Comparison of ENCODE assay signal across 24 mouse cellular contexts in the genomic region with DNA sequence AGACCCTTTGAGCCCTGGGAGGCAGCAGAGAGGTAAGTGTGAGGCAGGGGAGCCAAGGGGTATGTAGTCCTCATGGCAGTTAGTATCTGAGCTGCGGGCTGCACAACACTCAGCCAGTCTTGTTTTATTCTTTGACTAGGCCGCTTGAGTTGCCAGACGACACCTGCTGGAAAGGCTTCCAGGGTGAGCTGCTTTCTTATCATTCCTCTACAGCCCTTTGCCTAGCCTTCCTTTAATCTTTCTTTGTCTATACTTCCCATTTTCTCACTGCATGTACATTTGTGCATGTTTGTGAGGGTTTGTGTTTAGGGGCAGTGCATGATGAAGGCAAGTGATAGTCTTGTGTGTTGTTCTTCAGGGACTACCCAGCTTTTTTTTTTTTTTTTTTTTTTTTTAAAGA. TPM values are rescaled to one million over a fixed set of nuclear protein-coding genes. Genes with fewer than 3 reads are reported as not detected.
A peak's percentile ranks its signal among the peaks of the same experiment; 100 is the strongest.
DNase-seq lines count a peak whose midpoint lies in the region; ATAC-seq and TF ChIP-seq lines count a peak whose summit lies in the region.
"Had no signal": no experiment of that assay in that cellular context is flagged by ENCODE, and none has a peak within 500 bp of the region (broad histone marks: within the 10 kb centered on the region; RNA-seq: fewer than 3 reads in every experiment).

No protein-coding gene starts in this region.

- no peaks in the 10 kb centered on the region for H3K9me3 ChIP-seq in liver, embryonic 12.5 days (replicated peaks)
- H3K9me3 ChIP-seq: forebrain, embryonic 15.5 days; hindbrain, embryonic 12.5 days; midbrain, embryonic 15.5 days; neural tube, embryonic 13.5 days had no signal

- no peak overlapping the region for H3K4me3 ChIP-seq in gastrocnemius, adult 2 months
- H3K4me3 ChIP-seq in liver, embryonic 12.5 days, result no peak overlapping the region
- H3K4me3 ChIP-seq: forebrain, embryonic 15.5 days; heart, adult 2 months; hindbrain, embryonic 12.5 days; midbrain, embryonic 15.5 days; myocyte; neural tube, embryonic 13.5 days had no signal

- intact Hi-C loops in gastrocnemius, adult 2 months (cut with DNase I), result no loop called here

- peaks cover 33% of the 10 kb centered on the region for H3K4me1 ChIP-seq in liver, embryonic 12.5 days
- H3K4me1 ChIP-seq: forebrain, embryonic 15.5 days; hindbrain, embryonic 12.5 days; midbrain, embryonic 15.5 days; neural tube, embryonic 13.5 days had no signal

- WGBS in liver, embryonic 12.5 days (ENCODE audit: insufficient replicate concordance), result 17% methylated on average over 3 of the region's 3 CpGs

- ATAC-seq in liver, embryonic 12.5 days, result peak; percentile 78
- ATAC-seq in megakaryocyte progenitor cell, adult 5-6 weeks (replicated peaks; ENCODE audit: poor library complexity), result peak; percentile 97
- ATAC-seq: forebrain, embryonic 15.5 days; inflammation-experienced regulatory T-cells, adult 6 months; midbrain, embryonic 15.5 days had no signal

- H3K36me3 ChIP-seq in liver, embryonic 12.5 days, result peaks cover 98% of the 10 kb centered on the region

- no peaks in the 10 kb centered on the region for H3K27me3 ChIP-seq in liver, embryonic 12.5 days (replicated peaks)
- H3K27me3 ChIP-seq: forebrain, embryonic 15.5 days; hindbrain, embryonic 12.5 days; midbrain, embryonic 15.5 days; neural tube, embryonic 13.5 days had no signal

- no peak overlapping the region for H3K27ac ChIP-seq in gastrocnemius, adult 2 months
- peak overlapping the region; percentile 88 for H3K27ac ChIP-seq in liver, embryonic 12.5 days
- H3K27ac ChIP-seq: forebrain, embryonic 15.5 days; heart, adult 2 months; hindbrain, embryonic 12.5 days; kidney, postnatal 0 days; midbrain, embryonic 15.5 days; neural tube, embryonic 13.5 days had no signal

- peak overlapping the region; percentile 56 for H3K9ac ChIP-seq in liver, embryonic 12.5 days
- H3K9ac ChIP-seq: hindbrain, embryonic 12.5 days; midbrain, embryonic 15.5 days; neural tube, embryonic 13.5 days had no signal

- DNase-seq in gastrocnemius, adult 2 months, result peak; percentile 2
- DNase-seq in gastrocnemius, adult 8-10 months (ENCODE audit: low spot score in 2 of 2), result no peak
- DNase-seq in c-Kit-positive CD71-positive TER-119-positive erythroid progenitor cells, embryonic 14.5 days (ENCODE audit: low spot score), result peak; percentile 50
- no peak for DNase-seq in left cerebral cortex, adult 8-10 months (ENCODE audit: low spot score in 2 of 2)
- no peak for DNase-seq in thymus, adult 18-20 months
- DNase-seq in lung, postnatal 36 days, result no peak
- DNase-seq: adrenal gland, adult 2 months; cerebellum, adult 18-20 months; cerebellum, postnatal 25 days; gastrocnemius, postnatal 25 days; heart, adult 2 months; kidney, adult 2 months; layer of hippocampus, adult 9-11 months; thymus, adult 2 months; thymus, postnatal 4 days had no signal

- no peak for TF ChIP-seq CTCF in gastrocnemius, adult 2 months (IDR thresholded peaks at IDR 0.05)

- H3K4me2 ChIP-seq in liver, embryonic 12.5 days, result peak overlapping the region; percentile 20; the same call in 1 of the 2 replicates
- H3K4me2 ChIP-seq: forebrain, embryonic 15.5 days; hindbrain, embryonic 12.5 days; midbrain, embryonic 15.5 days; neural tube, embryonic 13.5 days had no signal

RNA-seq across cellular contexts. Expression of a gene that starts 9.7 kb away (rescaled TPM):
- 1 to 10 TPM; 3.6 to 4.4 TPM for total RNA-seq in gastrocnemius, adult 2 months (2021)
- total RNA-seq in gastrocnemius, adult 8-10 months (2022), result 1 to 10 TPM; 3.2 to 5.0 (median 4.0) TPM
- polyA plus RNA-seq in liver, embryonic 12.5 days (2016; fragmentation: Nextera tagmentation; extraction: Ambion mirVana), result 14.2 and 15.0 TPM in 2 replicates
- 77.6 and 77.8 TPM in 2 replicates for total RNA-seq in megakaryocyte progenitor cell, adult 5-6 weeks (2015)
- total RNA-seq in megakaryocyte progenitor cell, adult 5-6 weeks (2017), result 17.5 and 17.6 TPM in 2 replicates
- total RNA-seq in left cerebral cortex, adult 8-10 months (2022), result 10 to 100 TPM; 13.8 to 21.2 (median 18.2) TPM

RNA-seq across cellular contexts. Expression of a gene that starts 10.1 kb away (rescaled TPM):
- total RNA-seq in gastrocnemius, adult 2 months (2021), result under 1 TPM; 0.82 to 0.86 TPM
- total RNA-seq in gastrocnemius, adult 8-10 months (2022), result 1 to 10 TPM in 2 of 4 experiments, under 1 TPM in 2; 0.52 to 2.6 (median 1.4) TPM
- 29.5 and 29.8 TPM in 2 replicates for polyA plus RNA-seq in liver, embryonic 12.5 days (2016; fragmentation: Nextera tagmentation; extraction: Ambion mirVana)
- 47.4 and 64.5 TPM in 2 replicates for total RNA-seq in megakaryocyte progenitor cell, adult 5-6 weeks (2015)
- 43.1 and 50.1 TPM in 2 replicates for total RNA-seq in megakaryocyte progenitor cell, adult 5-6 weeks (2017)
- 1 to 10 TPM; 2.6 to 3.4 (median 3.0) TPM for total RNA-seq in left cerebral cortex, adult 8-10 months (2022)

RNA-seq across cellular contexts. Expression of a gene that starts 12.9 kb away (rescaled TPM):
- 10 to 100 TPM; 29.7 to 40.0 TPM for total RNA-seq in gastrocnemius, adult 2 months (2021)
- 10 to 100 TPM; 26.7 to 34.5 (median 28.3) TPM for total RNA-seq in gastrocnemius, adult 8-10 months (2022)
- 577 and 600 TPM in 2 replicates for polyA plus RNA-seq in liver, embryonic 12.5 days (2016; fragmentation: Nextera tagmentation; extraction: Ambion mirVana)
- total RNA-seq in megakaryocyte progenitor cell, adult 5-6 weeks (2015), result 871 and 938 TPM in 2 replicates
- total RNA-seq in megakaryocyte progenitor cell, adult 5-6 weeks (2017), result 947 and 991 TPM in 2 replicates
- total RNA-seq in left cerebral cortex, adult 8-10 months (2022), result 100 to 1,000 TPM; 430 to 459 (median 451) TPM

RNA-seq across cellular contexts. Expression of a gene that starts 14.4 kb away (rescaled TPM):
- 1 to 10 TPM; 3.9 to 7.9 TPM for total RNA-seq in gastrocnemius, adult 2 months (2021)
- total RNA-seq in gastrocnemius, adult 8-10 months (2022), result 1 to 10 TPM; 2.4 to 4.7 (median 3.3) TPM
- polyA plus RNA-seq in liver, embryonic 12.5 days (2016; fragmentation: Nextera tagmentation; extraction: Ambion mirVana), result 11.9 and 12.6 TPM in 2 replicates
- total RNA-seq in megakaryocyte progenitor cell, adult 5-6 weeks (2015), result 49.8 and 60.9 TPM in 2 replicates
- 17.4 and 20.5 TPM in 2 replicates for total RNA-seq in megakaryocyte progenitor cell, adult 5-6 weeks (2017)
- 10 to 100 TPM in 2 of 4 experiments, 1 to 10 TPM in 2; 9.1 to 15.0 (median 10.9) TPM for total RNA-seq in left cerebral cortex, adult 8-10 months (2022)

RNA-seq across cellular contexts. Expression of a gene that starts 27.9 kb away (rescaled TPM):
- 10 to 100 TPM; 45.4 to 50.9 TPM for total RNA-seq in gastrocnemius, adult 2 months (2021)
- total RNA-seq in gastrocnemius, adult 8-10 months (2022), result 10 to 100 TPM; 52.6 to 67.2 (median 55.9) TPM
- 38.0 and 43.1 TPM in 2 replicates for polyA plus RNA-seq in liver, embryonic 12.5 days (2016; fragmentation: Nextera tagmentation; extraction: Ambion mirVana)
- 52.9 and 58.3 TPM in 2 replicates for total RNA-seq in megakaryocyte progenitor cell, adult 5-6 weeks (2015)
- total RNA-seq in megakaryocyte progenitor cell, adult 5-6 weeks (2017), result 65.1 and 74.4 TPM in 2 replicates
- 100 to 1,000 TPM; 118 to 151 (median 137) TPM for total RNA-seq in left cerebral cortex, adult 8-10 months (2022)

Comparison
In these comparisons a context has a peak if more than half of its experiments do, and no peak if none do; other contexts are left out.
1. DNase-seq: peak in gastrocnemius, adult 2 months (single experiment) and c-Kit-positive CD71-positive TER-119-positive erythroid progenitor cells, embryonic 14.5 days (single experiment); none in gastrocnemius, adult 8-10 months (0 of 2), left cerebral cortex, adult 8-10 months (0 of 2), thymus, adult 18-20 months (0 of 2) and lung, postnatal 36 days (single experiment).
2. RNA of a gene that starts 10.1 kb away (total RNA-seq): 43.1 to 64.5 TPM in megakaryocyte progenitor cell, adult 5-6 weeks; 2.6 to 3.4 TPM in left cerebral cortex, adult 8-10 months, 0.52 to 2.6 TPM in gastrocnemius, adult 8-10 months and 0.82 to 0.86 TPM in gastrocnemius, adult 2 months; every median in the first group is over 10 times any median in the second.
3. RNA of a gene that starts 12.9 kb away (total RNA-seq): 871 to 991 TPM in megakaryocyte progenitor cell, adult 5-6 weeks and 430 to 459 TPM in left cerebral cortex, adult 8-10 months; 29.7 to 40.0 TPM in gastrocnemius, adult 2 months and 26.7 to 34.5 TPM in gastrocnemius, adult 8-10 months; every median in the first group is over 10 times any median in the second.